Mouse (Mus musculus): ENCODE measurements around the gene Nin. TPM values are rescaled to one million over a fixed set of nuclear protein-coding genes. Genes with fewer than 3 reads are reported as not detected.
A peak's percentile ranks its signal among the peaks of the same experiment; 100 is the strongest.

Gene Nin
- polyA plus RNA-seq, 1 experiment from 2014 or later = 7.1 TPM

GRCm38 (mm10) chr12:70104199-70104598 is 9.3 kb downstream of the Nin start:
- Histone ChIP-seq H3K4me2 (no peak overlapping the region), H3K36me3 (peaks cover 22% of the 10 kb centered on the region), H3K27me3 (replicated peaks) (no peaks in the 10 kb centered on the region), H3K27ac (replicated peaks) (no peak overlapping the region; the same call in 1 of the 2 replicates), H3K4me3 (no peak overlapping the region), H3K9ac (no peak overlapping the region), H3K4me1 (peaks cover 34% of the 10 kb centered on the region), H3K9me3 (no peaks in the 10 kb centered on the region)
- no peak for ATAC-seq (ENCODE audit: extremely low read depth, insufficient number of reproducible peaks, low FRiP score, low TSS enrichment)
- 59% methylated on average over 4 of the region's 4 CpGs for WGBS

GRCm38 (mm10) chr12:70103257-70103656 is 10.3 kb downstream of the Nin start:
- H3K27ac ChIP-seq (replicated peaks) = no peak overlapping the region
- H3K4me3 ChIP-seq = no peak overlapping the region
- H3K36me3 ChIP-seq = peaks cover 22% of the 10 kb centered on the region
- no peak overlapping the region for H3K9ac ChIP-seq
- ATAC-seq (ENCODE audit: extremely low read depth, insufficient number of reproducible peaks, low FRiP score, low TSS enrichment) = no peak
- no peaks in the 10 kb centered on the region for H3K27me3 ChIP-seq (replicated peaks)
- 73% methylated on average over 4 of the region's 4 CpGs for WGBS
- H3K4me2 ChIP-seq = no peak overlapping the region
- H3K4me1 ChIP-seq = peaks cover 33% of the 10 kb centered on the region
- no peaks in the 10 kb centered on the region for H3K9me3 ChIP-seq

- Histone ChIP-seq H3K9me3 (no peaks in the 10 kb centered on the region), H3K9ac (no peak overlapping the region), H3K4me1 (peaks cover 35% of the 10 kb centered on the region), H3K27ac (replicated peaks) (no peak overlapping the region), H3K4me2 (no peak overlapping the region), H3K36me3 (peaks cover 22% of the 10 kb centered on the region), H3K4me3 (no peak overlapping the region), H3K27me3 (replicated peaks) (no peaks in the 10 kb centered on the region)
- 82% methylated on average over 9 of the region's 9 CpGs for WGBS
- ATAC-seq (ENCODE audit: extremely low read depth, insufficient number of reproducible peaks, low FRiP score, low TSS enrichment) = no peak
Measured at GRCm38 (mm10) chr12:70102426-70102825, 11.1 kb downstream of the Nin start.

- H3K4me2 ChIP-seq = no peak overlapping the region
- H3K4me1 ChIP-seq = peaks cover 41% of the 10 kb centered on the region
- peaks cover 22% of the 10 kb centered on the region for H3K36me3 ChIP-seq
- H3K9me3 ChIP-seq = no peaks in the 10 kb centered on the region
- no peaks in the 10 kb centered on the region for H3K27me3 ChIP-seq (replicated peaks)
- no peak overlapping the region for H3K4me3 ChIP-seq
- no peak overlapping the region for H3K27ac ChIP-seq (replicated peaks)
- H3K9ac ChIP-seq = no peak overlapping the region
- no peak for ATAC-seq (ENCODE audit: extremely low read depth, insufficient number of reproducible peaks, low FRiP score, low TSS enrichment)
- WGBS = 72% methylated on average over 5 of the region's 5 CpGs
Measured at GRCm38 (mm10) chr12:70101823-70102222, 11.7 kb downstream of the Nin start.

GRCm38 (mm10) chr12:70097901-70098300 is 15.6 kb downstream of the Nin start:
- Histone ChIP-seq H3K27ac (replicated peaks) (no peak overlapping the region), H3K4me3 (no peak overlapping the region), H3K9ac (no peak overlapping the region; the same call in 1 of the 2 replicates), H3K4me1 (peaks cover 24% of the 10 kb centered on the region), H3K36me3 (peaks cover 22% of the 10 kb centered on the region), H3K9me3 (no peaks in the 10 kb centered on the region), H3K4me2 (no peak overlapping the region), H3K27me3 (replicated peaks) (no peaks in the 10 kb centered on the region)
- ATAC-seq (ENCODE audit: extremely low read depth, insufficient number of reproducible peaks, low FRiP score, low TSS enrichment) = no peak
- WGBS = 61% methylated on average over 7 of the region's 7 CpGs

GRCm38 (mm10) chr12:70097316-70097715 is 16.2 kb downstream of the Nin start:
- 0 out of 2 replicates have a peak, but pooled peaks cover under 1% of the 10 kb centered on the region for H3K9me3 ChIP-seq
- no peak for ATAC-seq (ENCODE audit: extremely low read depth, insufficient number of reproducible peaks, low FRiP score, low TSS enrichment)
- peaks cover 25% of the 10 kb centered on the region for H3K36me3 ChIP-seq
- H3K27me3 ChIP-seq (replicated peaks) = no peaks in the 10 kb centered on the region
- 73% methylated on average over 3 of the region's 3 CpGs for WGBS
- peaks cover 24% of the 10 kb centered on the region for H3K4me1 ChIP-seq
- no peak overlapping the region for H3K27ac ChIP-seq (replicated peaks)
- H3K9ac ChIP-seq = no peak overlapping the region
- no peak overlapping the region for H3K4me2 ChIP-seq
- H3K4me3 ChIP-seq = no peak overlapping the region

GRCm38 (mm10) chr12:70093266-70093893 is 20.1 kb downstream of the Nin start:
- 59% methylated on average over 6 of the region's 6 CpGs for WGBS
- Histone ChIP-seq H3K4me2 (no peak overlapping the region), H3K4me1 (peaks cover 24% of the 10 kb centered on the region), H3K9me3 (peaks cover 5% of the 10 kb centered on the region; the same call in 1 of the 2 replicates), H3K4me3 (no peak overlapping the region), H3K36me3 (peaks cover 15% of the 10 kb centered on the region), H3K27ac (replicated peaks) (no peak overlapping the region), H3K27me3 (replicated peaks) (no peaks in the 10 kb centered on the region), H3K9ac (no peak overlapping the region)
- no peak for ATAC-seq (ENCODE audit: extremely low read depth, insufficient number of reproducible peaks, low FRiP score, low TSS enrichment)

- H3K4me2 ChIP-seq = no peak overlapping the region
- H3K4me3 ChIP-seq = no peak overlapping the region
- no peak overlapping the region for H3K9ac ChIP-seq
- no peak for ATAC-seq (ENCODE audit: extremely low read depth, insufficient number of reproducible peaks, low FRiP score, low TSS enrichment)
- H3K27ac ChIP-seq (replicated peaks) = no peak overlapping the region
- peaks cover 17% of the 10 kb centered on the region for H3K4me1 ChIP-seq
- 79% methylated on average over 4 of the region's 4 CpGs for WGBS
- H3K9me3 ChIP-seq = peaks cover 10% of the 10 kb centered on the region
- H3K27me3 ChIP-seq (replicated peaks) = no peaks in the 10 kb centered on the region
- H3K36me3 ChIP-seq = peaks cover 26% of the 10 kb centered on the region
Measured at GRCm38 (mm10) chr12:70088297-70088696, 25.2 kb downstream of the Nin start.

GRCm38 (mm10) chr12:70085351-70085750 is 28.2 kb downstream of the Nin start:
- no peaks in the 10 kb centered on the region for H3K27me3 ChIP-seq (replicated peaks)
- 54% methylated on average over 3 of the region's 3 CpGs for WGBS
- H3K9me3 ChIP-seq = peaks cover 4% of the 10 kb centered on the region; the same call in 1 of the 2 replicates
- H3K4me2 ChIP-seq = no peak overlapping the region
- H3K27ac ChIP-seq (replicated peaks) = peak overlapping the region; percentile 42; the same call in 1 of the 2 replicates
- H3K9ac ChIP-seq = no peak overlapping the region
- H3K4me1 ChIP-seq = peaks cover 17% of the 10 kb centered on the region
- no peak for ATAC-seq (ENCODE audit: extremely low read depth, insufficient number of reproducible peaks, low FRiP score, low TSS enrichment)
- H3K4me3 ChIP-seq = no peak overlapping the region
- peaks cover 21% of the 10 kb centered on the region for H3K36me3 ChIP-seq

GRCm38 (mm10) chr12:70084198-70084597 is 29.3 kb downstream of the Nin start:
- no peak overlapping the region for H3K4me3 ChIP-seq
- H3K4me2 ChIP-seq = no peak overlapping the region
- peaks cover 4% of the 10 kb centered on the region; the same call in 1 of the 2 replicates for H3K9me3 ChIP-seq
- 87% methylated on average over 5 of the region's 5 CpGs for WGBS
- H3K27me3 ChIP-seq (replicated peaks) = no peaks in the 10 kb centered on the region
- H3K4me1 ChIP-seq = peaks cover 17% of the 10 kb centered on the region
- peaks cover 18% of the 10 kb centered on the region; the same call in 1 of the 2 replicates for H3K36me3 ChIP-seq
- no peak overlapping the region for H3K27ac ChIP-seq (replicated peaks)
- no peak overlapping the region for H3K9ac ChIP-seq
- no peak for ATAC-seq (ENCODE audit: extremely low read depth, insufficient number of reproducible peaks, low FRiP score, low TSS enrichment)

GRCm38 (mm10) chr12:70083737-70084136 is 29.8 kb downstream of the Nin start:
- no peak overlapping the region for H3K9ac ChIP-seq
- H3K4me1 ChIP-seq = peaks cover 17% of the 10 kb centered on the region
- peaks cover 4% of the 10 kb centered on the region; the same call in 1 of the 2 replicates for H3K9me3 ChIP-seq
- ATAC-seq (ENCODE audit: extremely low read depth, insufficient number of reproducible peaks, low FRiP score, low TSS enrichment) = no peak
- H3K27ac ChIP-seq (replicated peaks) = no peak overlapping the region
- H3K27me3 ChIP-seq (replicated peaks) = no peaks in the 10 kb centered on the region
- peaks cover 15% of the 10 kb centered on the region; the same call in 1 of the 2 replicates for H3K36me3 ChIP-seq
- no peak overlapping the region for H3K4me2 ChIP-seq
- no peak overlapping the region for H3K4me3 ChIP-seq
- 87% methylated on average over 4 of the region's 4 CpGs for WGBS

Data from heart, embryonic 13.5 days (tissue).